Mouse (Mus musculus) small intestine, adult 2 months (tissue): ENCODE measurements at regions not wholly inside any gene's neighbourhood (a gene's known extent, or its start where the extent isn't known, plus 50 kb on each side); places are given as distances from the start of the nearest gene placed in this dataset.

Experiments
- CTCF ChIP-seq: fragments of 200-500 bp; IDR thresholded peaks from 2 replicates; pipeline ENCODE4 v1.5.1; 2012; ENCODE audit warnings: low read depth, mild to moderate bottlenecking, control low read depth, inconsistent platforms, low read length, moderate library complexity, mixed read lengths; ENCODE audit not compliant: insufficient replicate concordance, insufficient read length; ENCODE audit errors: extremely low read depth
- POLR2A ChIP-seq: fragments of 200-500 bp; IDR thresholded peaks from 2 replicates; pipeline ENCODE4 v1.6.1; 2012; ENCODE audit warnings: low read depth, mild to moderate bottlenecking, control low read depth, inconsistent platforms, low read length, moderate library complexity

GRCm38 (mm10) chr13:64007688-64008087, 81.3 kb downstream of the Hsd17b3 start:
- TF ChIP-seq POLR2A (no peak), CTCF (no peak)
